Mouse (Mus musculus) spleen, adult 2 months (tissue): Measurements from ENCODE around the gene Hspb11.

Experiments
- CTCF ChIP-seq: fragments of 200-500 bp; IDR thresholded peaks from 2 replicates; pipeline ENCODE4 v1.5.1; 2011; ENCODE audit warnings: mild to moderate bottlenecking, inconsistent platforms; ENCODE audit not compliant: insufficient read depth, insufficient read length, insufficient replicate concordance; ENCODE audit errors: extremely low read depth
- POLR2A ChIP-seq: fragments of 200-500 bp; IDR thresholded peaks from 2 replicates; pipeline ENCODE4 v1.6.1; 2011; ENCODE audit warnings: low read depth, low read length, inconsistent platforms

DNA sequence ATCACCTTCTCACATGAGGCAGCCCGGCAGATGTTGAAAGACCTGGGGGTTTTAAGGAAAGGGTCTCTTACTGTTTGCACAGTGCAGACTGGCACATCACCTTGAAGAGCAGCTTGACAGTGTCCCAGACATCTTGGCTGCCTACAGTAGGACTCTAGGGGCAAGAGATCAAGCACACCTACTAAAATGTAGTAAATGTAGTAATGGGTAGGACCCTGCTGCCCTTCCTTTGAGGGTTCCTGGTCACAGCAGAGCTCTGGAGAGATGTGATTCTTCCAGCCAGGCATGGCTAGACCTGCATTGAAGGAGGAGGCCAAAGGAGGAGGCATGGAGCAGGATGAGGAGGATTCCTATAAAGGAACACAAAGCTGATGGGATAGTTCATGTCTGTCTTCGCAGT, 46.4 kb upstream of the Hspb11 start:
- TF ChIP-seq POLR2A (no peak), CTCF (no peak)
